8 mouse cellular contexts compared by ENCODE assay signal in genomic region chr12:95696522-95697025, GRCm38 (mm10). TPM values are rescaled to one million over a fixed set of nuclear protein-coding genes. Genes with fewer than 3 reads are reported as not detected.
DNase-seq lines count a peak whose midpoint lies in the region; ATAC-seq and TF ChIP-seq lines count a peak whose summit lies in the region.

No protein-coding gene starts in this region.

- DNase-seq in left cerebral cortex, adult 2 months (ENCODE audit: extremely low spot score in 1 of 2, low spot score in 2 of 2) = peak; percentile 17 to 22
- no peak for DNase-seq in left cerebral cortex, adult 18-20 months (ENCODE audit: low spot score in 2 of 2)
- DNase-seq in embryonic facial prominence, embryonic 10.5 days (ENCODE audit: low spot score) = peak; percentile 36
- DNase-seq in midbrain, postnatal 0 days (ENCODE audit: low spot score) = peak; percentile 33
- DNase-seq in testis, postnatal 10 days (ENCODE audit: low spot score) = no peak
- DNase-seq in B cell, adult 2 months = no peak
- DNase-seq in right cerebral cortex, postnatal 4 days = no peak

- H3K4me2 ChIP-seq in hindbrain, embryonic 13.5 days = peak overlapping the region; percentile 76
- H3K4me2 ChIP-seq in midbrain, postnatal 0 days (ENCODE audit: low read depth, low read length, poor library complexity, severe bottlenecking) = peak overlapping the region; percentile 82

- peak overlapping the region; percentile 93 for H3K4me3 ChIP-seq in left cerebral cortex, adult 2 months
- H3K4me3 ChIP-seq in embryonic facial prominence, embryonic 10.5 days = peak overlapping the region; percentile 85
- peak overlapping the region; percentile 82 for H3K4me3 ChIP-seq in hindbrain, embryonic 13.5 days
- H3K4me3 ChIP-seq in midbrain, postnatal 0 days (ENCODE audit: low read depth, low read length) = peak overlapping the region; percentile 90

- peak overlapping the region; percentile 60 for H3K27ac ChIP-seq in left cerebral cortex, adult 2 months
- H3K27ac ChIP-seq in embryonic facial prominence, embryonic 10.5 days (replicated peaks) = peak overlapping the region; percentile 95
- H3K27ac ChIP-seq in hindbrain, embryonic 13.5 days = peak overlapping the region; percentile 90
- H3K27ac ChIP-seq in midbrain, postnatal 0 days (ENCODE audit: low read depth, low read length) = peak overlapping the region; percentile 63

- H3K4me1 ChIP-seq in embryonic facial prominence, embryonic 10.5 days = peaks cover 57% of the 10 kb centered on the region
- H3K4me1 ChIP-seq in hindbrain, embryonic 13.5 days (replicated peaks) = peaks cover 51% of the 10 kb centered on the region
- peaks cover 3% of the 10 kb centered on the region for H3K4me1 ChIP-seq in midbrain, postnatal 0 days (ENCODE audit: insufficient read depth, low read length)

- WGBS in embryonic facial prominence, embryonic 10.5 days = 5% methylated on average over 6 of the region's 6 CpGs
- 6% methylated on average over 6 of the region's 6 CpGs for WGBS in hindbrain, embryonic 13.5 days
- WGBS in midbrain, postnatal 0 days = 3% methylated on average over 6 of the region's 6 CpGs

- H3K27me3 ChIP-seq in embryonic facial prominence, embryonic 10.5 days (replicated peaks; ENCODE audit: low read depth, poor library complexity, severe bottlenecking) = peaks cover 28% of the 10 kb centered on the region
- peaks cover 7% of the 10 kb centered on the region; the same call in 1 of the 2 replicates for H3K27me3 ChIP-seq in hindbrain, embryonic 13.5 days
- no peaks in the 10 kb centered on the region for H3K27me3 ChIP-seq in midbrain, postnatal 0 days (ENCODE audit: insufficient read depth, low read length)

- H3K9me3 ChIP-seq in embryonic facial prominence, embryonic 10.5 days = no peaks in the 10 kb centered on the region
- H3K9me3 ChIP-seq in hindbrain, embryonic 13.5 days = no peaks in the 10 kb centered on the region
- H3K9me3 ChIP-seq in midbrain, postnatal 0 days (ENCODE audit: low read length) = no peaks in the 10 kb centered on the region

- intact Hi-C loops in left cerebral cortex, adult 2 months (cut with DNase I) = loop anchor here (2.0 to 5.0 kb wide), 3 partner anchors 38 to 639 kb away; no protein-coding TSS in a partner anchor

- ATAC-seq in hindbrain, embryonic 13.5 days (ENCODE audit: low FRiP score) = no peak
- no peak for ATAC-seq in midbrain, postnatal 0 days (ENCODE audit: low FRiP score)

- no peak for TF ChIP-seq CTCF in left cerebral cortex, adult 2 months (IDR thresholded peaks at IDR 0.05)
- no peak for TF ChIP-seq CTCF in midbrain, postnatal 0 days (IDR thresholded peaks at IDR 0.05)

- no peaks in the 10 kb centered on the region for H3K36me3 ChIP-seq in embryonic facial prominence, embryonic 10.5 days (replicated peaks)
- no peaks in the 10 kb centered on the region for H3K36me3 ChIP-seq in hindbrain, embryonic 13.5 days
- H3K36me3 ChIP-seq in midbrain, postnatal 0 days (ENCODE audit: insufficient read depth, low read length) = no peaks in the 10 kb centered on the region

- H3K9ac ChIP-seq in hindbrain, embryonic 13.5 days = peak overlapping the region; percentile 88
- H3K9ac ChIP-seq in midbrain, postnatal 0 days (replicated peaks; ENCODE audit: low read length, poor library complexity, severe bottlenecking) = peak overlapping the region; percentile 86

RNA-seq across cellular contexts. Expression of gene Flrt2, which starts 4.5 kb away (rescaled TPM):
- total RNA-seq in left cerebral cortex, adult 2 months (2021) = 10 to 100 TPM; 59.6 to 78.3 TPM
- 10 to 100 TPM; 57.7 to 58.4 TPM for total RNA-seq in left cerebral cortex, adult 18-20 months (2021)
- polyA plus RNA-seq in embryonic facial prominence, embryonic 10.5 days (2016; fragmentation: Nextera tagmentation; extraction: Ambion mirVana) = 28.5 and 35.2 TPM in 2 replicates
- polyA plus RNA-seq in hindbrain, embryonic 13.5 days (2015; fragmentation: Nextera tagmentation; extraction: Ambion mirVana) = 26.4 and 27.9 TPM in 2 replicates
- 44.6 and 49.0 TPM in 2 replicates for total RNA-seq in midbrain, postnatal 0 days (2014; rRNA removed)
- polyA plus RNA-seq in midbrain, postnatal 0 days (2015; fragmentation: Nextera tagmentation; extraction: Ambion mirVana) = 12.3 and 12.8 TPM in 2 replicates

Comparison
In these comparisons a context has a peak if more than half of its experiments do, and no peak if none do; other contexts are left out.
1. DNase-seq: peak in left cerebral cortex, adult 2 months (2 of 2), embryonic facial prominence, embryonic 10.5 days (single experiment) and midbrain, postnatal 0 days (single experiment); none in left cerebral cortex, adult 18-20 months (0 of 2), testis, postnatal 10 days (single experiment), B cell, adult 2 months (0 of 2) and right cerebral cortex, postnatal 4 days (single experiment).
2. Peak in every context shown above with its lines, with median percentiles within 50 percentile points of each other: H3K27ac ChIP-seq and H3K4me3 ChIP-seq.